Mouse (Mus musculus) lung, adult 2 months (tissue): ENCODE data around the gene S100a10.

Experiments used
- CTCF ChIP-seq: fragments of 200-500 bp; IDR thresholded peaks from 2 replicates; pipeline ENCODE4 v1.5.1; 2011; ENCODE audit warnings: mild to moderate bottlenecking, low read length, control low read depth; ENCODE audit not compliant: insufficient read depth
- POLR2A ChIP-seq: fragments of 200-500 bp; IDR thresholded peaks from 2 replicates; pipeline ENCODE4 v1.6.1; 2011; ENCODE audit warnings: low read depth, mild to moderate bottlenecking, control low read depth, low read length, borderline replicate concordance; ENCODE audit errors: extremely low read depth

DNA sequence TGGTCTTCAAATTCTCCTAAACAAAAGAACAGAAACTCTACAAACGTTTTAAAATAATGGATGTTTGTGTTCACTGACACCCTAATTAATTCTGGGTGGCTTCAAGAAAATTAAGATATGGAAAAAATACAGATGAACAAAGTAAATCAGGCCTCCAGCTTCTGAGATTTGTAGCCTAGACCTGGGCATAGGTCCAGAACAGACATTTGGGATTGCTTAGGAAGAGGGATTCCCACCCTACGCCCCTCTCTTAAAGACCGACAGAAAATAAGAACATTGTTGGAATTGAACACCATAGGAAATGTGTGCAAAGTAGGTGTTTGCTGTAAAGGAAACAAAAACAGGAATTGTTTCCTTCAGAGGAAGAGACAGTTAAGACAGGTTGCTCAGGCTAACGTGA lies 2.6 kb downstream of the S100a10 start:
- no peak for TF ChIP-seq CTCF
- TF ChIP-seq POLR2A = no peak
